Mouse (Mus musculus) MEL (cell line): Measurements from ENCODE around the gene Snx17. TPM values are rescaled to one million over a fixed set of nuclear protein-coding genes. Genes with fewer than 3 reads are reported as not detected.

ENCODE experiments used
- DNase-seq: peaks from one replicate; pipeline ENCODE4 v3.0.0; 2011; ENCODE audit warnings: low read depth, low spot score
- H3K27ac ChIP-seq: 2 replicates; pipeline ENCODE4 v1.5.1; 2012; ENCODE audit warnings: low read depth, mild to moderate bottlenecking, control low read depth, low read length, moderate library complexity; ENCODE audit not compliant: control insufficient read depth
- H3K27me3 ChIP-seq, 2 experiments: fragments of 150-350 bp in 1 of 2; sonication (generic) in 1 of 2; 2 replicates each; pipeline ENCODE4 v1.6.1; 2012; ENCODE audit warnings: low read length in 2 of 2, mild to moderate bottlenecking in 2 of 2, improper control_type of control experiment in 1 of 2, moderate library complexity in 1 of 2; ENCODE audit not compliant: insufficient read depth in 2 of 2, control insufficient read depth in 1 of 2
- H3K36me3 ChIP-seq, 2 experiments: 2 replicates each; pipeline ENCODE4 v1.6.1; 2012 to 2014; ENCODE audit warnings: low read length in 2 of 2, improper control_type of control experiment in 1 of 2, inconsistent platforms in 1 of 2, mild to moderate bottlenecking in 1 of 2; ENCODE audit not compliant: insufficient read depth in 2 of 2, control insufficient read depth in 1 of 2
- H3K4me1 ChIP-seq, 2 experiments: fragments of 150-350 bp in 1 of 2; sonication (generic) in 1 of 2; 2 replicates each; pipeline ENCODE4 v1.6.1; 2012; ENCODE audit warnings: low read length in 2 of 2, improper control_type of control experiment in 1 of 2, mild to moderate bottlenecking in 1 of 2; ENCODE audit not compliant: insufficient read depth in 2 of 2, control insufficient read depth in 1 of 2
- H3K4me3 ChIP-seq, 2 experiments: fragments of 150-350 bp in 1 of 2; sonication (generic) in 1 of 2; 2 replicates each; pipeline ENCODE4 v1.5.1; 2012; ENCODE audit warnings: low read depth in 2 of 2, low read length in 2 of 2, mild to moderate bottlenecking in 2 of 2, moderate library complexity in 2 of 2, control low read depth in 1 of 2, improper control_type of control experiment in 1 of 2; ENCODE audit not compliant: control insufficient read depth in 1 of 2, insufficient read depth in 1 of 2
- H3K79me2 ChIP-seq: 2 replicates; pipeline ENCODE4 v1.6.1; 2012; ENCODE audit warnings: mild to moderate bottlenecking, low read length, moderate library complexity; ENCODE audit not compliant: control insufficient read depth, poor library complexity, insufficient read depth
- H3K9ac ChIP-seq: 2 replicates; pipeline ENCODE4 v1.6.1; 2012; ENCODE audit warnings: low read depth, mild to moderate bottlenecking, control low read depth, low read length, moderate library complexity; ENCODE audit not compliant: control insufficient read depth, poor library complexity, severe bottlenecking
- H3K9me3 ChIP-seq: fragments of 150-350 bp; sonication (generic); replicated peaks from 2 replicates; pipeline ENCODE4 v1.6.1; 2012; ENCODE audit warnings: mild to moderate bottlenecking, low read length, improper control_type of control experiment, moderate library complexity; ENCODE audit not compliant: insufficient read depth
- MAFK ChIP-seq: IDR thresholded peaks from 2 replicates; pipeline ENCODE4 v1.6.1; 2011; ENCODE audit warnings: low read depth, mild to moderate bottlenecking, low read length, improper control_type of control experiment, borderline replicate concordance
- POLR2AphosphoS5 ChIP-seq: IDR thresholded peaks from 2 replicates; pipeline ENCODE4 v1.6.1; 2012; ENCODE audit warnings: low read depth, borderline replicate concordance, mild to moderate bottlenecking, inconsistent platforms, low read length, moderate library complexity, mixed read lengths
- SMC3 ChIP-seq: IDR thresholded peaks from 2 replicates; pipeline ENCODE4 v1.6.1; 2011; ENCODE audit warnings: low read depth, low read length, improper control_type of control experiment
- UBTF ChIP-seq: IDR thresholded peaks from 2 replicates; pipeline ENCODE4 v1.6.1; 2012; ENCODE audit warnings: low read depth, mild to moderate bottlenecking, inconsistent platforms, low read length, improper control_type of control experiment, moderate library complexity, borderline replicate concordance; ENCODE audit not compliant: insufficient read depth
- ZNF384 ChIP-seq: IDR thresholded peaks from 2 replicates; pipeline ENCODE4 v1.6.1; 2012; ENCODE audit warnings: low read depth, mild to moderate bottlenecking, inconsistent platforms, low read length, improper control_type of control experiment
- polyA plus RNA-seq, 2 experiments: library from polyadenylated mRNA; stranded (reverse) in 1 of 2; unstranded in 1 of 2; fragments of >175 nt in 1 of 2; fragments of >200 nt in 1 of 2; gene quantifications; 2 replicates each; pipeline versions ENCODE4 v1.2.1 to v1.2.4; 2012; ENCODE audit warnings: low replicate concordance in 2 of 2, low read depth in 1 of 2; ENCODE audit not compliant: insufficient read length in 2 of 2, insufficient read depth in 1 of 2, missing spikeins in 1 of 2
- total RNA-seq: library from RNA; depleted of rRNA; stranded (reverse); fragments of 300-350 nt; gene quantifications from 2 replicates; pipeline ENCODE4 v1.2.3, GENCODE M21; 2012; rRNA removed

Snx17 gene
- total and polyA plus RNA-seq, 3 experiments = 85.1 to 85.6 TPM; not detected in 1

GRCm38 (mm10) chr5:31242191-31242590 is 49.2 kb downstream of the Snx17 start:
- TF ChIP-seq UBTF (no peak), SMC3 (no peak), POLR2AphosphoS5 (no peak), MAFK (no peak), ZNF384 (peak; percentile 68; the same call in 1 of the 2 replicates)
- Histone ChIP-seq H3K9ac (peak overlapping the region; percentile 85), H3K27ac (no peak overlapping the region), H3K27me3 (no peaks in the 10 kb centered on the region), H3K4me1 (peaks cover 0 to 2% of the 10 kb centered on the region in 2 experiments; a peak in 2 of 4 replicates), H3K79me2 (peaks cover 17% of the 10 kb centered on the region), H3K4me3 (peak overlapping the region; percentile 79 to 100), H3K9me3 (no peaks in the 10 kb centered on the region), H3K36me3 (peaks cover 7% of the 10 kb centered on the region in 2 experiments)
- peak; percentile 59 for DNase-seq

Other genes with a start within 250 kb of the Snx17 start
- not detected in 2 replicates for gene Cgref1, start 247.6 kb upstream of the Snx17 start, total RNA-seq
- 1 to 10 TPM in 1 of 2 experiments, not detected in 1; 1.4 TPM for gene Cgref1, start 247.6 kb upstream of the Snx17 start, polyA plus RNA-seq
- gene Preb, start 232.9 kb upstream of the Snx17 start, total RNA-seq = 141 and 143 TPM in 2 replicates
- gene Preb, start 232.9 kb upstream of the Snx17 start, polyA plus RNA-seq = 100 to 1,000 TPM in 1 of 2 experiments, not detected in 1; 247 TPM
- 0.03 and 0.08 TPM in 2 replicates for gene Tcf23, start 224.6 kb upstream of the Snx17 start, total RNA-seq
- under 1 TPM in 1 of 2 experiments, not detected in 1; 0.07 TPM for gene Tcf23, start 224.6 kb upstream of the Snx17 start, polyA plus RNA-seq
- 31.7 and 37.2 TPM in 2 replicates for gene Atraid, start 144.9 kb upstream of the Snx17 start, total RNA-seq
- gene Atraid, start 144.9 kb upstream of the Snx17 start, polyA plus RNA-seq = 10 to 100 TPM in 1 of 2 experiments, not detected in 1; 58.0 TPM
- gene Slc5a6, start 144.3 kb upstream of the Snx17 start, total RNA-seq = 25.6 and 34.5 TPM in 2 replicates
- 10 to 100 TPM in 1 of 2 experiments, not detected in 1; 41.7 TPM for gene Slc5a6, start 144.3 kb upstream of the Snx17 start, polyA plus RNA-seq
- 213 and 228 TPM in 2 replicates for gene Cad, start 138.4 kb upstream of the Snx17 start, total RNA-seq
- 100 to 1,000 TPM; 254 to 383 TPM for gene Cad, start 138.4 kb upstream of the Snx17 start, polyA plus RNA-seq
- gene Dnajc5g, start 86.9 kb upstream of the Snx17 start, total RNA-seq = not detected in 2 replicates
- not detected for gene Dnajc5g, start 86.9 kb upstream of the Snx17 start, polyA plus RNA-seq
- not detected in 2 replicates for gene Slc30a3, start 85.0 kb upstream of the Snx17 start, total RNA-seq
- not detected for gene Slc30a3, start 85.0 kb upstream of the Snx17 start, polyA plus RNA-seq
- gene Trim54, start 76.5 kb upstream of the Snx17 start, total RNA-seq = not detected in 2 replicates
- not detected for gene Trim54, start 76.5 kb upstream of the Snx17 start, polyA plus RNA-seq
- gene Ucn, start 54.4 kb upstream of the Snx17 start, total RNA-seq = not detected in 2 replicates
- not detected for gene Ucn, start 54.4 kb upstream of the Snx17 start, polyA plus RNA-seq
- gene Mpv17, start 39.0 kb upstream of the Snx17 start, total RNA-seq = 25.4 and 25.8 TPM in 2 replicates
- 10 to 100 TPM in 1 of 2 experiments, not detected in 1; 49.9 TPM for gene Mpv17, start 39.0 kb upstream of the Snx17 start, polyA plus RNA-seq
- gene Gm29609, start 13.3 kb upstream of the Snx17 start, total RNA-seq = 5.0 and 5.8 TPM in 2 replicates
- 1 to 10 TPM in 1 of 2 experiments, not detected in 1; 6.4 TPM for gene Gm29609, start 13.3 kb upstream of the Snx17 start, polyA plus RNA-seq
- gene Gtf3c2, start 13.1 kb upstream of the Snx17 start, total RNA-seq = 46.7 and 50.9 TPM in 2 replicates
- gene Gtf3c2, start 13.1 kb upstream of the Snx17 start, polyA plus RNA-seq = 100 to 1,000 TPM in 1 of 2 experiments, not detected in 1; 129 TPM
- gene Eif2b4, start 203 bp downstream of the Snx17 start, total RNA-seq = 126 and 151 TPM in 2 replicates
- 100 to 1,000 TPM in 1 of 2 experiments, not detected in 1; 282 TPM for gene Eif2b4, start 203 bp downstream of the Snx17 start, polyA plus RNA-seq
- 6.0 and 7.0 TPM in 2 replicates for gene Zfp513, start 9.1 kb downstream of the Snx17 start, total RNA-seq
- 10 to 100 TPM in 1 of 2 experiments, not detected in 1; 15.2 TPM for gene Zfp513, start 9.1 kb downstream of the Snx17 start, polyA plus RNA-seq
- gene Ppm1g, start 27.5 kb downstream of the Snx17 start, total RNA-seq = 374 and 408 TPM in 2 replicates
- 100 to 1,000 TPM; 169 to 639 TPM for gene Ppm1g, start 27.5 kb downstream of the Snx17 start, polyA plus RNA-seq
- 40.5 and 42.0 TPM in 2 replicates for gene Nrbp1, start 47.6 kb downstream of the Snx17 start, total RNA-seq
- gene Nrbp1, start 47.6 kb downstream of the Snx17 start, polyA plus RNA-seq = 10 to 100 TPM in 1 of 2 experiments, not detected in 1; 55.2 TPM
- gene Gm9970, start 48.0 kb downstream of the Snx17 start, total RNA-seq = not detected in 2 replicates
- under 1 TPM in 1 of 2 experiments, not detected in 1; 0.24 TPM for gene Gm9970, start 48.0 kb downstream of the Snx17 start, polyA plus RNA-seq
- gene Krtcap3, start 58.5 kb downstream of the Snx17 start, total RNA-seq = 1.2 and 1.3 TPM in 2 replicates
- gene Krtcap3, start 58.5 kb downstream of the Snx17 start, polyA plus RNA-seq = 1 to 10 TPM in 1 of 2 experiments, not detected in 1; 3.3 TPM
- gene Ift172, start 97.9 kb downstream of the Snx17 start, total RNA-seq = 13.5 and 15.3 TPM in 2 replicates
- 10 to 100 TPM in 1 of 2 experiments, not detected in 1; 21.8 TPM for gene Ift172, start 97.9 kb downstream of the Snx17 start, polyA plus RNA-seq
- not detected in 2 replicates for gene Fndc4, start 102.9 kb downstream of the Snx17 start, total RNA-seq
- gene Fndc4, start 102.9 kb downstream of the Snx17 start, polyA plus RNA-seq = under 1 TPM in 1 of 2 experiments, not detected in 1; 0.32 TPM
- gene Gckr, start 104.2 kb downstream of the Snx17 start, total RNA-seq = 0.04 TPM in 1 of 2 replicates, not detected in the other
- gene Gckr, start 104.2 kb downstream of the Snx17 start, polyA plus RNA-seq = under 1 TPM in 1 of 2 experiments, not detected in 1; 0.19 TPM